Mouse (Mus musculus): ENCODE measurements around the gene Osbp2. TPM values are rescaled to one million over a fixed set of nuclear protein-coding genes. Genes with fewer than 3 reads are reported as not detected.

Gene Osbp2
- polyA plus RNA-seq, 1 experiment from 2014 or later = 0.76 TPM

- Histone ChIP-seq H3K4me3 (no peak overlapping the region), H3K36me3 (no peaks in the 10 kb centered on the region), H3K4me2 (replicated peaks) (no peak overlapping the region), H3K9me3 (no peaks in the 10 kb centered on the region), H3K9ac (no peak overlapping the region), H3K27me3 (peaks cover 31% of the 10 kb centered on the region), H3K27ac (no peak overlapping the region), H3K4me1 (0 out of 2 replicates have a peak, but pooled peaks cover 3% of the 10 kb centered on the region)
- ATAC-seq (ENCODE audit: low FRiP score, low read depth) = no peak
- WGBS = 81% methylated on average over 8 of the region's 8 CpGs
These were observed 96.7 kb downstream of the Osbp2 start for GRCm38 (mm10) chr11:3766964-3767363.

GRCm38 (mm10) chr11:3764352-3764751, 99.4 kb downstream of the Osbp2 start:
- 70% methylated on average over 4 of the region's 4 CpGs for WGBS
- peaks cover 48% of the 10 kb centered on the region for H3K27me3 ChIP-seq

GRCm38 (mm10) chr11:3761775-3762501, 101.8 kb downstream of the Osbp2 start:
- peak; percentile 59; the same call in 1 of the 2 replicates for ATAC-seq (ENCODE audit: low FRiP score, low read depth)
- no peaks in the 10 kb centered on the region for H3K9me3 ChIP-seq
- no peaks in the 10 kb centered on the region for H3K36me3 ChIP-seq
- H3K9ac ChIP-seq = peak overlapping the region; percentile 74
- H3K4me3 ChIP-seq = peak overlapping the region; percentile 65
- peak overlapping the region; percentile 96 for H3K4me2 ChIP-seq (replicated peaks)
- peaks cover 54% of the 10 kb centered on the region for H3K27me3 ChIP-seq
- WGBS = under 1% methylated on average over 89 of the region's 90 CpGs
- no peak overlapping the region for H3K27ac ChIP-seq
- H3K4me1 ChIP-seq = peaks cover 12% of the 10 kb centered on the region

More at GRCm38 (mm10) chr11:3764352-3764751, 99.4 kb downstream of the Osbp2 start:
- Histone ChIP-seq H3K4me2 (replicated peaks) (no peak overlapping the region), H3K9ac (no peak overlapping the region), H3K36me3 (no peaks in the 10 kb centered on the region), H3K4me3 (no peak overlapping the region), H3K4me1 (peaks cover 12% of the 10 kb centered on the region), H3K9me3 (no peaks in the 10 kb centered on the region), H3K27ac (no peak overlapping the region)
- ATAC-seq (ENCODE audit: low FRiP score, low read depth) = no peak

GRCm38 (mm10) chr11:3761339-3761738, 102.4 kb downstream of the Osbp2 start:
- Histone ChIP-seq H3K27me3 (peaks cover 54% of the 10 kb centered on the region), H3K4me1 (peaks cover 12% of the 10 kb centered on the region), H3K27ac (no peak overlapping the region), H3K4me3 (peak overlapping the region; percentile 65), H3K9ac (peak overlapping the region; percentile 74), H3K9me3 (no peaks in the 10 kb centered on the region), H3K36me3 (no peaks in the 10 kb centered on the region), H3K4me2 (replicated peaks) (peak overlapping the region; percentile 96)
- no peak for ATAC-seq (ENCODE audit: low FRiP score, low read depth)
- WGBS = 3% methylated on average over 11 of the region's 11 CpGs

GRCm38 (mm10) chr11:3759433-3759832, 104.3 kb downstream of the Osbp2 start:
- ATAC-seq (ENCODE audit: low FRiP score, low read depth) = no peak
- WGBS = 70% methylated on average over 5 of the region's 5 CpGs
- Histone ChIP-seq H3K27me3 (peaks cover 53% of the 10 kb centered on the region), H3K36me3 (no peaks in the 10 kb centered on the region), H3K4me1 (peaks cover 12% of the 10 kb centered on the region), H3K9ac (no peak overlapping the region), H3K4me3 (no peak overlapping the region), H3K4me2 (replicated peaks) (no peak overlapping the region), H3K9me3 (no peaks in the 10 kb centered on the region), H3K27ac (no peak overlapping the region)

GRCm38 (mm10) chr11:3755341-3755740, 108.4 kb downstream of the Osbp2 start:
- Histone ChIP-seq H3K9me3 (no peaks in the 10 kb centered on the region), H3K27ac (no peak overlapping the region), H3K27me3 (peaks cover 13% of the 10 kb centered on the region), H3K36me3 (no peaks in the 10 kb centered on the region), H3K4me1 (no peaks in the 10 kb centered on the region; the same call in 1 of the 2 replicates), H3K9ac (no peak overlapping the region), H3K4me3 (no peak overlapping the region), H3K4me2 (replicated peaks) (no peak overlapping the region)
- ATAC-seq (ENCODE audit: low FRiP score, low read depth) = no peak
- 57% methylated on average over 4 of the region's 4 CpGs for WGBS

GRCm38 (mm10) chr11:3754685-3755084, 109.0 kb downstream of the Osbp2 start:
- H3K9me3 ChIP-seq = no peaks in the 10 kb centered on the region
- H3K36me3 ChIP-seq = no peaks in the 10 kb centered on the region
- H3K27me3 ChIP-seq = peaks cover 14% of the 10 kb centered on the region
- no peak for ATAC-seq (ENCODE audit: low FRiP score, low read depth)
- no peak overlapping the region for H3K4me2 ChIP-seq (replicated peaks)
- WGBS = 60% methylated on average over 7 of the region's 7 CpGs
- no peaks in the 10 kb centered on the region; the same call in 1 of the 2 replicates for H3K4me1 ChIP-seq
- no peak overlapping the region for H3K4me3 ChIP-seq
- no peak overlapping the region for H3K27ac ChIP-seq
- H3K9ac ChIP-seq = no peak overlapping the region

GRCm38 (mm10) chr11:3753897-3754296, 109.8 kb downstream of the Osbp2 start:
- Histone ChIP-seq H3K4me1 (no peaks in the 10 kb centered on the region; the same call in 1 of the 2 replicates), H3K9me3 (no peaks in the 10 kb centered on the region), H3K27me3 (peaks cover 8% of the 10 kb centered on the region; the same call in 1 of the 2 replicates), H3K27ac (no peak overlapping the region), H3K36me3 (no peaks in the 10 kb centered on the region), H3K4me3 (no peak overlapping the region), H3K4me2 (replicated peaks) (no peak overlapping the region), H3K9ac (no peak overlapping the region)
- ATAC-seq (ENCODE audit: low FRiP score, low read depth) = no peak
- WGBS = 50% methylated on average over 9 of the region's 9 CpGs

- no peak overlapping the region for H3K4me2 ChIP-seq (replicated peaks)
- H3K36me3 ChIP-seq = no peaks in the 10 kb centered on the region
- ATAC-seq (ENCODE audit: low FRiP score, low read depth) = no peak
- no peak overlapping the region for H3K27ac ChIP-seq
- 69% methylated on average over 3 of the region's 3 CpGs for WGBS
- no peaks in the 10 kb centered on the region; the same call in 1 of the 2 replicates for H3K4me1 ChIP-seq
- 0 out of 2 replicates have a peak, but pooled peaks cover 7% of the 10 kb centered on the region for H3K27me3 ChIP-seq
- H3K9me3 ChIP-seq = no peaks in the 10 kb centered on the region
- H3K9ac ChIP-seq = no peak overlapping the region
- no peak overlapping the region for H3K4me3 ChIP-seq
These were observed 110.9 kb downstream of the Osbp2 start for GRCm38 (mm10) chr11:3752766-3753165.

- H3K27me3 ChIP-seq = 0 out of 2 replicates have a peak, but pooled peaks cover 7% of the 10 kb centered on the region
- H3K9ac ChIP-seq = no peak overlapping the region
- 24% methylated on average over 7 of the region's 7 CpGs for WGBS
- no peak overlapping the region for H3K27ac ChIP-seq
- H3K4me1 ChIP-seq = no peaks in the 10 kb centered on the region
- H3K4me2 ChIP-seq (replicated peaks) = no peak overlapping the region
- no peak for ATAC-seq (ENCODE audit: low FRiP score, low read depth)
- H3K9me3 ChIP-seq = no peaks in the 10 kb centered on the region
- H3K36me3 ChIP-seq = no peaks in the 10 kb centered on the region
- H3K4me3 ChIP-seq = no peak overlapping the region
These were observed 113.9 kb downstream of the Osbp2 start for GRCm38 (mm10) chr11:3749831-3750230.

GRCm38 (mm10) chr11:3742449-3742848, 121.3 kb downstream of the Osbp2 start:
- no peak for ATAC-seq (ENCODE audit: low FRiP score, low read depth)
- Histone ChIP-seq H3K9me3 (no peaks in the 10 kb centered on the region), H3K4me1 (no peaks in the 10 kb centered on the region), H3K4me2 (replicated peaks) (no peak overlapping the region), H3K36me3 (no peaks in the 10 kb centered on the region), H3K9ac (no peak overlapping the region), H3K4me3 (no peak overlapping the region), H3K27ac (no peak overlapping the region), H3K27me3 (0 out of 2 replicates have a peak, but pooled peaks cover 3% of the 10 kb centered on the region)
- WGBS = 81% methylated on average over 8 of the region's 8 CpGs

GRCm38 (mm10) chr11:3741183-3741582, 122.5 kb downstream of the Osbp2 start:
- H3K36me3 ChIP-seq = no peaks in the 10 kb centered on the region
- WGBS = 83% methylated on average over 12 of the region's 12 CpGs
- H3K9ac ChIP-seq = no peak overlapping the region
- no peak overlapping the region for H3K4me2 ChIP-seq (replicated peaks)
- H3K9me3 ChIP-seq = no peaks in the 10 kb centered on the region
- no peak overlapping the region for H3K27ac ChIP-seq
- 0 out of 2 replicates have a peak, but pooled peaks cover 3% of the 10 kb centered on the region for H3K27me3 ChIP-seq
- H3K4me3 ChIP-seq = no peak overlapping the region
- no peaks in the 10 kb centered on the region for H3K4me1 ChIP-seq
- ATAC-seq (ENCODE audit: low FRiP score, low read depth) = no peak

Measured in limb, embryonic 13.5 days (tissue).